20 mouse cellular contexts compared by ENCODE assay signal in genomic region chr7:19258336-19258735, GRCm38 (mm10). TPM values are rescaled to one million over a fixed set of nuclear protein-coding genes. Genes with fewer than 3 reads are reported as not detected.
DNase-seq lines count a peak whose midpoint lies in the region; ATAC-seq and TF ChIP-seq lines count a peak whose summit lies in the region.
"Had no signal": no experiment of that assay in that cellular context is flagged by ENCODE, and none has a peak within 500 bp of the region (broad histone marks: within the 10 kb centered on the region; RNA-seq: fewer than 3 reads in every experiment).

No protein-coding gene starts in this region.

- TF ChIP-seq EP300 in liver, postnatal 0 days (IDR thresholded peaks at IDR 0.05; ENCODE audit: low read depth): no peak

- no peak for ATAC-seq in liver, postnatal 0 days
- no peak for ATAC-seq in midbrain, postnatal 0 days (ENCODE audit: low FRiP score)
- ATAC-seq: midbrain, embryonic 15.5 days had no signal

- H3K4me2 ChIP-seq in liver, postnatal 0 days (ENCODE audit: low read depth, low read length): peak overlapping the region; percentile 45
- H3K4me2 ChIP-seq in midbrain, postnatal 0 days (ENCODE audit: low read depth, low read length, poor library complexity, severe bottlenecking): no peak overlapping the region
- H3K4me2 ChIP-seq: embryonic facial prominence, embryonic 13.5 days; hindbrain, embryonic 14.5 days; midbrain, embryonic 15.5 days; neural tube, embryonic 12.5 days had no signal

- peaks cover 9% of the 10 kb centered on the region; the same call in 1 of the 2 replicates for H3K4me1 ChIP-seq in heart, embryonic 10.5 days
- H3K4me1 ChIP-seq in liver, postnatal 0 days (ENCODE audit: insufficient read depth): 0 out of 2 replicates have a peak, but pooled peaks cover 3% of the 10 kb centered on the region
- no peaks in the 10 kb centered on the region for H3K4me1 ChIP-seq in midbrain, postnatal 0 days (ENCODE audit: insufficient read depth, low read length)
- H3K4me1 ChIP-seq: midbrain, embryonic 15.5 days; neural tube, embryonic 12.5 days had no signal

- no peaks in the 10 kb centered on the region for H3K27me3 ChIP-seq in heart, embryonic 10.5 days (ENCODE audit: insufficient read depth, poor library complexity, severe bottlenecking)
- no peaks in the 10 kb centered on the region for H3K27me3 ChIP-seq in liver, postnatal 0 days (ENCODE audit: insufficient read depth, low read length)
- no peaks in the 10 kb centered on the region for H3K27me3 ChIP-seq in midbrain, postnatal 0 days (ENCODE audit: insufficient read depth, low read length)
- H3K27me3 ChIP-seq: embryonic facial prominence, embryonic 13.5 days; midbrain, embryonic 15.5 days; neural tube, embryonic 12.5 days had no signal

- 86% methylated on average over 3 of the region's 3 CpGs for WGBS in heart, embryonic 10.5 days
- WGBS in liver, postnatal 0 days (ENCODE audit: insufficient replicate concordance): 66% methylated on average over 3 of the region's 3 CpGs
- 64% methylated on average over 3 of the region's 3 CpGs for WGBS in midbrain, postnatal 0 days

- H3K36me3 ChIP-seq in heart, embryonic 10.5 days: peaks cover 87% of the 10 kb centered on the region
- H3K36me3 ChIP-seq in liver, postnatal 0 days (replicated peaks; ENCODE audit: insufficient read depth, low read length): peaks cover 73% of the 10 kb centered on the region
- peaks cover 49% of the 10 kb centered on the region for H3K36me3 ChIP-seq in midbrain, postnatal 0 days (ENCODE audit: insufficient read depth, low read length)

- no peak overlapping the region for H3K27ac ChIP-seq in heart, embryonic 10.5 days
- 0 out of 2 replicates have a peak overlapping the region, but pooled peaks have one; percentile 52 for H3K27ac ChIP-seq in liver, postnatal 0 days (ENCODE audit: low read depth)
- no peak overlapping the region for H3K27ac ChIP-seq in midbrain, postnatal 0 days (ENCODE audit: low read depth, low read length)
- H3K27ac ChIP-seq: forebrain, embryonic 10.5 days; hindbrain, embryonic 14.5 days; layer of hippocampus, adult 2 months; midbrain, embryonic 15.5 days; neural tube, embryonic 12.5 days had no signal

- no peaks in the 10 kb centered on the region; the same call in 1 of the 2 replicates for H3K9me3 ChIP-seq in heart, embryonic 10.5 days
- no peaks in the 10 kb centered on the region for H3K9me3 ChIP-seq in liver, postnatal 0 days (ENCODE audit: low read length)
- no peaks in the 10 kb centered on the region for H3K9me3 ChIP-seq in midbrain, postnatal 0 days (ENCODE audit: low read length)
- H3K9me3 ChIP-seq: embryonic facial prominence, embryonic 13.5 days; forebrain, embryonic 10.5 days; G1E; midbrain, embryonic 15.5 days; neural tube, embryonic 12.5 days had no signal

- DNase-seq in cerebellum, adult 18-20 months: peak; percentile 42 to 44
- no peak for DNase-seq in cerebellum, postnatal 10 days
- DNase-seq in heart, postnatal 4 days: peak; percentile 35
- DNase-seq in heart, embryonic 10.5 days (ENCODE audit: low spot score): no peak
- peak; percentile 86 for DNase-seq in adipocyte (ENCODE audit: low spot score)
- no peak for DNase-seq in liver, postnatal 0 days
- DNase-seq in layer of hippocampus, adult 8-10 months (ENCODE audit: low spot score in 2 of 2): no peak
- no peak for DNase-seq in midbrain, postnatal 0 days (ENCODE audit: low spot score)
- DNase-seq: B cell, adult 2 months had no signal

- no peak for TF ChIP-seq CTCF in liver, postnatal 0 days (IDR thresholded peaks at IDR 0.05; ENCODE audit: low read depth)
- TF ChIP-seq CTCF in midbrain, postnatal 0 days (IDR thresholded peaks at IDR 0.05): no peak

- H3K4me3 ChIP-seq in heart, embryonic 10.5 days: no peak overlapping the region
- H3K4me3 ChIP-seq in liver, postnatal 0 days (ENCODE audit: low read depth, low read length): peak overlapping the region; percentile 19; the same call in 1 of the 2 replicates
- no peak overlapping the region for H3K4me3 ChIP-seq in midbrain, postnatal 0 days (ENCODE audit: low read depth, low read length)
- H3K4me3 ChIP-seq: embryonic facial prominence, embryonic 13.5 days; layer of hippocampus, adult 2 months; midbrain, embryonic 15.5 days; neural tube, embryonic 12.5 days had no signal

- no peak overlapping the region for H3K9ac ChIP-seq in liver, postnatal 0 days (replicated peaks)
- H3K9ac ChIP-seq in midbrain, postnatal 0 days (replicated peaks; ENCODE audit: low read length, poor library complexity, severe bottlenecking): no peak overlapping the region
- H3K9ac ChIP-seq: embryonic facial prominence, embryonic 13.5 days; hindbrain, embryonic 14.5 days; midbrain, embryonic 15.5 days; neural tube, embryonic 12.5 days had no signal

RNA-seq across cellular contexts. Expression of gene Vasp, which starts 13.3 kb away (rescaled TPM):
- total RNA-seq in heart, postnatal 4 days (2021): 100 to 1,000 TPM; 117 to 119 TPM
- 99.0 and 112 TPM in 2 replicates for polyA plus RNA-seq in heart, embryonic 10.5 days (2016; fragmentation: Nextera tagmentation; extraction: Ambion mirVana)
- 36.2 and 36.4 TPM in 2 replicates for polyA plus RNA-seq in liver, postnatal 0 days (2015; fragmentation: Nextera tagmentation; extraction: Ambion mirVana)
- 10 to 100 TPM; 17.4 to 26.8 (median 19.5) TPM for total RNA-seq in layer of hippocampus, adult 8-10 months (2022)
- total RNA-seq in midbrain, postnatal 0 days (2014; rRNA removed): 50.9 and 56.9 TPM in 2 replicates
- 31.4 and 32.3 TPM in 2 replicates for polyA plus RNA-seq in midbrain, postnatal 0 days (2015; fragmentation: Nextera tagmentation; extraction: Ambion mirVana)

RNA-seq across cellular contexts. Expression of gene Ppm1n, which starts 21.5 kb away (rescaled TPM):
- total RNA-seq in heart, postnatal 4 days (2021): under 1 TPM in 1 of 2 experiments, not detected in 1; 0.26 TPM
- polyA plus RNA-seq in heart, embryonic 10.5 days (2016; fragmentation: Nextera tagmentation; extraction: Ambion mirVana): 0.13 TPM in 1 of 2 replicates, not detected in the other
- 0.15 TPM in 1 of 2 replicates, not detected in the other for polyA plus RNA-seq in liver, postnatal 0 days (2015; fragmentation: Nextera tagmentation; extraction: Ambion mirVana)
- total RNA-seq in layer of hippocampus, adult 8-10 months (2022): under 1 TPM in 1 of 4 experiments, not detected in 3; 0.28 TPM
- 1.8 and 2.2 TPM in 2 replicates for total RNA-seq in midbrain, postnatal 0 days (2014; rRNA removed)
- 1.2 and 1.4 TPM in 2 replicates for polyA plus RNA-seq in midbrain, postnatal 0 days (2015; fragmentation: Nextera tagmentation; extraction: Ambion mirVana)
- total RNA-seq: common myeloid progenitor, adult 5-6 weeks; G1E; layer of hippocampus, adult 2 months had no signal
- polyA plus RNA-seq: embryonic facial prominence, embryonic 13.5 days; G1E; kidney, embryonic 16.5 days; limb, embryonic 14.5 days; neural tube, embryonic 12.5 days; stomach, embryonic 14.5 days had no signal

RNA-seq across cellular contexts. Expression of gene Rtn2, which starts 24.1 kb away (rescaled TPM):
- 10 to 100 TPM; 30.2 to 32.3 TPM for total RNA-seq in heart, postnatal 4 days (2021)
- polyA plus RNA-seq in heart, embryonic 10.5 days (2016; fragmentation: Nextera tagmentation; extraction: Ambion mirVana): 22.4 and 26.0 TPM in 2 replicates
- 1.5 and 4.6 TPM in 2 replicates for polyA plus RNA-seq in liver, postnatal 0 days (2015; fragmentation: Nextera tagmentation; extraction: Ambion mirVana)
- 10 to 100 TPM; 76.6 to 96.7 (median 85.4) TPM for total RNA-seq in layer of hippocampus, adult 8-10 months (2022)
- 160 and 172 TPM in 2 replicates for total RNA-seq in midbrain, postnatal 0 days (2014; rRNA removed)
- 104 and 107 TPM in 2 replicates for polyA plus RNA-seq in midbrain, postnatal 0 days (2015; fragmentation: Nextera tagmentation; extraction: Ambion mirVana)

RNA-seq across cellular contexts. Expression of gene Opa3, which starts 30.2 kb away (rescaled TPM):
- 10 to 100 TPM; 54.7 to 60.0 TPM for total RNA-seq in heart, postnatal 4 days (2021)
- 46.8 and 47.9 TPM in 2 replicates for polyA plus RNA-seq in heart, embryonic 10.5 days (2016; fragmentation: Nextera tagmentation; extraction: Ambion mirVana)
- 8.7 and 9.7 TPM in 2 replicates for polyA plus RNA-seq in liver, postnatal 0 days (2015; fragmentation: Nextera tagmentation; extraction: Ambion mirVana)
- 10 to 100 TPM; 33.8 to 45.7 (median 40.7) TPM for total RNA-seq in layer of hippocampus, adult 8-10 months (2022)
- 34.8 and 40.1 TPM in 2 replicates for total RNA-seq in midbrain, postnatal 0 days (2014; rRNA removed)
- 33.4 and 33.9 TPM in 2 replicates for polyA plus RNA-seq in midbrain, postnatal 0 days (2015; fragmentation: Nextera tagmentation; extraction: Ambion mirVana)

RNA-seq across cellular contexts. Expression of gene Gpr4, which starts 46.0 kb away (rescaled TPM):
- total RNA-seq in heart, postnatal 4 days (2021): 1 to 10 TPM; 6.7 to 8.1 TPM
- polyA plus RNA-seq in heart, embryonic 10.5 days (2016; fragmentation: Nextera tagmentation; extraction: Ambion mirVana): 1.0 and 1.8 TPM in 2 replicates
- 0.74 and 0.83 TPM in 2 replicates for polyA plus RNA-seq in liver, postnatal 0 days (2015; fragmentation: Nextera tagmentation; extraction: Ambion mirVana)
- 1 to 10 TPM; 1.3 to 2.7 (median 1.8) TPM for total RNA-seq in layer of hippocampus, adult 8-10 months (2022)
- total RNA-seq in midbrain, postnatal 0 days (2014; rRNA removed): 3.1 and 4.7 TPM in 2 replicates
- polyA plus RNA-seq in midbrain, postnatal 0 days (2015; fragmentation: Nextera tagmentation; extraction: Ambion mirVana): 6.1 and 6.2 TPM in 2 replicates
- total RNA-seq: common myeloid progenitor, adult 5-6 weeks had no signal

Comparison
In these comparisons a context has a peak if more than half of its experiments do, and no peak if none do; other contexts are left out.
1. DNase-seq: peak in cerebellum, adult 18-20 months (2 of 2), heart, postnatal 4 days (single experiment) and adipocyte (single experiment); none in cerebellum, postnatal 10 days (0 of 2), heart, embryonic 10.5 days (single experiment), liver, postnatal 0 days (single experiment), layer of hippocampus, adult 8-10 months (0 of 2) and midbrain, postnatal 0 days (single experiment).